Mouse (Mus musculus) MEL (cell line): ENCODE results near the gene Adamts9. TPM values are rescaled to one million over a fixed set of nuclear protein-coding genes. Genes with fewer than 3 reads are reported as not detected.

Experiments used
- DNase-seq: peaks from one replicate; pipeline ENCODE4 v3.0.0; 2011; ENCODE audit warnings: low read depth, low spot score
- H3K27ac ChIP-seq: 2 replicates; pipeline ENCODE4 v1.5.1; 2012; ENCODE audit warnings: low read depth, mild to moderate bottlenecking, control low read depth, low read length, moderate library complexity; ENCODE audit not compliant: control insufficient read depth
- H3K27me3 ChIP-seq, 2 experiments: fragments of 150-350 bp in 1 of 2; sonication (generic) in 1 of 2; 2 replicates each; pipeline ENCODE4 v1.6.1; 2012; ENCODE audit warnings: low read length in 2 of 2, mild to moderate bottlenecking in 2 of 2, improper control_type of control experiment in 1 of 2, moderate library complexity in 1 of 2; ENCODE audit not compliant: insufficient read depth in 2 of 2, control insufficient read depth in 1 of 2
- H3K36me3 ChIP-seq, 2 experiments: 2 replicates each; pipeline ENCODE4 v1.6.1; 2012 to 2014; ENCODE audit warnings: low read length in 2 of 2, improper control_type of control experiment in 1 of 2, inconsistent platforms in 1 of 2, mild to moderate bottlenecking in 1 of 2; ENCODE audit not compliant: insufficient read depth in 2 of 2, control insufficient read depth in 1 of 2
- H3K4me1 ChIP-seq, 2 experiments: fragments of 150-350 bp in 1 of 2; sonication (generic) in 1 of 2; 2 replicates each; pipeline ENCODE4 v1.6.1; 2012; ENCODE audit warnings: low read length in 2 of 2, improper control_type of control experiment in 1 of 2, mild to moderate bottlenecking in 1 of 2; ENCODE audit not compliant: insufficient read depth in 2 of 2, control insufficient read depth in 1 of 2
- H3K4me3 ChIP-seq, 2 experiments: fragments of 150-350 bp in 1 of 2; sonication (generic) in 1 of 2; 2 replicates each; pipeline ENCODE4 v1.5.1; 2012; ENCODE audit warnings: low read depth in 2 of 2, low read length in 2 of 2, mild to moderate bottlenecking in 2 of 2, moderate library complexity in 2 of 2, control low read depth in 1 of 2, improper control_type of control experiment in 1 of 2; ENCODE audit not compliant: control insufficient read depth in 1 of 2, insufficient read depth in 1 of 2
- H3K79me2 ChIP-seq: 2 replicates; pipeline ENCODE4 v1.6.1; 2012; ENCODE audit warnings: mild to moderate bottlenecking, low read length, moderate library complexity; ENCODE audit not compliant: control insufficient read depth, poor library complexity, insufficient read depth
- H3K9ac ChIP-seq: 2 replicates; pipeline ENCODE4 v1.6.1; 2012; ENCODE audit warnings: low read depth, mild to moderate bottlenecking, control low read depth, low read length, moderate library complexity; ENCODE audit not compliant: control insufficient read depth, poor library complexity, severe bottlenecking
- H3K9me3 ChIP-seq: fragments of 150-350 bp; sonication (generic); replicated peaks from 2 replicates; pipeline ENCODE4 v1.6.1; 2012; ENCODE audit warnings: mild to moderate bottlenecking, low read length, improper control_type of control experiment, moderate library complexity; ENCODE audit not compliant: insufficient read depth
- CTCF ChIP-seq, 3 experiments: IDR thresholded peaks in 2 of 3; conservative IDR thresholded peaks in 1 of 3; 2 replicates each; pipeline ENCODE4 v1.5.1; 2011 to 2012; ENCODE audit warnings: low read length in 3 of 3, low read depth in 2 of 3, mild to moderate bottlenecking in 2 of 3, improper control_type of control experiment in 1 of 3, inconsistent platforms in 1 of 3, mixed read lengths in 1 of 3, moderate library complexity in 1 of 3; ENCODE audit not compliant: control insufficient read depth in 1 of 3, insufficient read depth in 1 of 3, poor library complexity in 1 of 3, severe bottlenecking in 1 of 3
- EP300 ChIP-seq, 2 experiments: IDR thresholded peaks; 2 replicates each; pipeline ENCODE4 v1.6.1; 2011; ENCODE audit warnings: improper control_type of control experiment in 2 of 2, low read length in 2 of 2, low read depth in 1 of 2, mild to moderate bottlenecking in 1 of 2
- ETS1 ChIP-seq: IDR thresholded peaks from 2 replicates; pipeline ENCODE4 v1.6.1; 2012; ENCODE audit warnings: low read depth, mild to moderate bottlenecking, inconsistent platforms, low read length, improper control_type of control experiment, moderate library complexity
- JUND ChIP-seq: IDR thresholded peaks from 2 replicates; pipeline ENCODE4 v1.6.1; 2011; ENCODE audit warnings: low read depth, mild to moderate bottlenecking, improper control_type of control experiment, low read length
- MAFK ChIP-seq: IDR thresholded peaks from 2 replicates; pipeline ENCODE4 v1.6.1; 2011; ENCODE audit warnings: low read depth, mild to moderate bottlenecking, low read length, improper control_type of control experiment, borderline replicate concordance
- MAZ ChIP-seq: IDR thresholded peaks from 2 replicates; pipeline ENCODE4 v1.6.1; 2012; ENCODE audit warnings: low read depth, mild to moderate bottlenecking, inconsistent platforms, low read length, improper control_type of control experiment
- MEF2A ChIP-seq: IDR thresholded peaks from 2 replicates; pipeline ENCODE4 v1.6.1; 2014; ENCODE audit warnings: low read depth, mild to moderate bottlenecking, inconsistent platforms, low read length, improper control_type of control experiment; ENCODE audit not compliant: poor library complexity, insufficient replicate concordance, severe bottlenecking; ENCODE audit errors: extremely low read depth
- NELFE ChIP-seq: IDR thresholded peaks from 2 replicates; pipeline ENCODE4 v1.6.1; 2011; ENCODE audit warnings: low read depth, low read length, improper control_type of control experiment
- NRF1 ChIP-seq: IDR thresholded peaks from 2 replicates; pipeline ENCODE4 v1.6.1; 2014; ENCODE audit warnings: low read depth, mild to moderate bottlenecking, inconsistent platforms, low read length, improper control_type of control experiment, moderate library complexity; ENCODE audit not compliant: poor library complexity, insufficient read depth, severe bottlenecking
- POLR2A ChIP-seq, 2 experiments: IDR thresholded peaks; 2 replicates each; pipeline ENCODE4 v1.6.1; 2011 to 2012; ENCODE audit warnings: low read length in 2 of 2, mild to moderate bottlenecking in 2 of 2, control low read depth in 1 of 2, improper control_type of control experiment in 1 of 2, low read depth in 1 of 2, moderate library complexity in 1 of 2; ENCODE audit not compliant: control insufficient read depth in 1 of 2, insufficient read depth in 1 of 2, poor library complexity in 1 of 2
- POLR2AphosphoS5 ChIP-seq: IDR thresholded peaks from 2 replicates; pipeline ENCODE4 v1.6.1; 2012; ENCODE audit warnings: low read depth, borderline replicate concordance, mild to moderate bottlenecking, inconsistent platforms, low read length, moderate library complexity, mixed read lengths
- RAD21 ChIP-seq: IDR thresholded peaks from 2 replicates; pipeline ENCODE4 v1.6.1; 2011; ENCODE audit warnings: mild to moderate bottlenecking, low read depth, low read length, improper control_type of control experiment
- RCOR1 ChIP-seq: IDR thresholded peaks from 2 replicates; pipeline ENCODE4 v1.6.1; 2012; ENCODE audit warnings: low read depth, mild to moderate bottlenecking, inconsistent platforms, low read length, improper control_type of control experiment
- SMC3 ChIP-seq: IDR thresholded peaks from 2 replicates; pipeline ENCODE4 v1.6.1; 2011; ENCODE audit warnings: low read depth, low read length, improper control_type of control experiment
- TAL1 ChIP-seq: IDR thresholded peaks from 2 replicates; pipeline ENCODE4 v1.6.1; 2012; ENCODE audit warnings: mild to moderate bottlenecking, inconsistent platforms, low read length, moderate library complexity, mixed read lengths
- TCF12 ChIP-seq: IDR thresholded peaks from 2 replicates; pipeline ENCODE4 v1.6.1; 2014; ENCODE audit warnings: low read depth, mild to moderate bottlenecking, inconsistent platforms, low read length, improper control_type of control experiment, moderate library complexity
- UBTF ChIP-seq: IDR thresholded peaks from 2 replicates; pipeline ENCODE4 v1.6.1; 2012; ENCODE audit warnings: low read depth, mild to moderate bottlenecking, inconsistent platforms, low read length, improper control_type of control experiment, moderate library complexity, borderline replicate concordance; ENCODE audit not compliant: insufficient read depth
- USF1 ChIP-seq: IDR thresholded peaks from 2 replicates; pipeline ENCODE4 v1.6.1; 2014; ENCODE audit warnings: low read depth, mild to moderate bottlenecking, inconsistent platforms, low read length, improper control_type of control experiment, moderate library complexity
- USF2 ChIP-seq, 2 experiments: IDR thresholded peaks; 2 replicates each; pipeline ENCODE4 v1.6.1; 2011 to 2012; ENCODE audit warnings: improper control_type of control experiment in 2 of 2, low read length in 2 of 2, borderline replicate concordance in 1 of 2, inconsistent platforms in 1 of 2, low read depth in 1 of 2, mild to moderate bottlenecking in 1 of 2; ENCODE audit not compliant: insufficient read depth in 1 of 2
- ZKSCAN1 ChIP-seq: IDR thresholded peaks from 2 replicates; pipeline ENCODE4 v1.6.1; 2012; ENCODE audit warnings: low read depth, mild to moderate bottlenecking, inconsistent platforms, low read length, improper control_type of control experiment, moderate library complexity
- ZMIZ1 ChIP-seq: IDR thresholded peaks from 2 replicates; pipeline ENCODE4 v1.6.1; 2012; ENCODE audit warnings: low read depth, mild to moderate bottlenecking, inconsistent platforms, low read length, improper control_type of control experiment, moderate library complexity
- ZNF384 ChIP-seq: IDR thresholded peaks from 2 replicates; pipeline ENCODE4 v1.6.1; 2012; ENCODE audit warnings: low read depth, mild to moderate bottlenecking, inconsistent platforms, low read length, improper control_type of control experiment
- polyA plus RNA-seq, 2 experiments: library from polyadenylated mRNA; stranded (reverse) in 1 of 2; unstranded in 1 of 2; fragments of >175 nt in 1 of 2; fragments of >200 nt in 1 of 2; gene quantifications; 2 replicates each; pipeline versions ENCODE4 v1.2.1 to v1.2.4; 2012; ENCODE audit warnings: low replicate concordance in 2 of 2, low read depth in 1 of 2; ENCODE audit not compliant: insufficient read length in 2 of 2, insufficient read depth in 1 of 2, missing spikeins in 1 of 2
- total RNA-seq: library from RNA; depleted of rRNA; stranded (reverse); fragments of 300-350 nt; gene quantifications from 2 replicates; pipeline ENCODE4 v1.2.3, GENCODE M21; 2012

Adamts9 gene
- total and polyA plus RNA-seq, 3 experiments = not detected

- Histone ChIP-seq H3K4me3 (no peak overlapping the region), H3K9me3 (no peaks in the 10 kb centered on the region), H3K27me3 (no peaks in the 10 kb centered on the region), H3K79me2 (no peaks in the 10 kb centered on the region), H3K9ac (no peak overlapping the region), H3K36me3 (no peaks in the 10 kb centered on the region), H3K27ac (no peak overlapping the region), H3K4me1 (no peaks in the 10 kb centered on the region)
- no peak for DNase-seq
- TF ChIP-seq TCF12 (no peak), TAL1 (no peak), USF2 (IDR thresholded peaks at IDR 0.05; ENCODE audit: borderline replicate concordance in 1 of 2, insufficient read depth in 1 of 2, low read depth in 1 of 2, low read length in 2 of 2) (no peak), NELFE (no peak), JUND (no peak), ZMIZ1 (no peak), POLR2AphosphoS5 (no peak), RCOR1 (no peak), EP300 (IDR thresholded peaks at IDR 0.05; ENCODE audit: low read depth in 1 of 2, low read length in 2 of 2) (no peak), CTCF (IDR thresholded peaks at IDR 0.05 in 2 of 3, conservative IDR thresholded peaks at IDR 0.05 in 1 of 3; ENCODE audit: control insufficient read depth in 1 of 3, insufficient read depth in 1 of 3, low read depth in 2 of 3, low read length in 3 of 3, poor library complexity in 1 of 3, severe bottlenecking in 1 of 3) (no peak), POLR2A (IDR thresholded peaks at IDR 0.05; ENCODE audit: control insufficient read depth in 1 of 2, insufficient read depth in 1 of 2, low read depth in 1 of 2, low read length in 2 of 2, poor library complexity in 1 of 2) (no peak)
Observed at GRCm38 (mm10) chr6:92869582-92870219, 73.6 kb downstream of the Adamts9 start.

- Histone ChIP-seq H3K36me3 (no peaks in the 10 kb centered on the region), H3K9me3 (no peaks in the 10 kb centered on the region), H3K4me3 (no peak within 1 kb of the TSS), H3K27me3 (no peaks in the 10 kb centered on the region)
- TF ChIP-seq SMC3 (no peak), UBTF (no peak), TCF12 (no peak), USF1 (no peak), NRF1 (no peak), USF2 (IDR thresholded peaks at IDR 0.05; ENCODE audit: borderline replicate concordance in 1 of 2, insufficient read depth in 1 of 2, low read depth in 1 of 2, low read length in 2 of 2) (no peak), RAD21 (no peak), ZKSCAN1 (no peak), ETS1 (no peak), ZNF384 (no peak), MAZ (no peak), NELFE (no peak), POLR2A (IDR thresholded peaks at IDR 0.05; ENCODE audit: control insufficient read depth in 1 of 2, insufficient read depth in 1 of 2, low read depth in 1 of 2, low read length in 2 of 2, poor library complexity in 1 of 2) (no peak), MEF2A (no peak), POLR2AphosphoS5 (no peak), MAFK (no peak)
- TF ChIP-seq, all 39 proteins: peak for 0
- no peak within 1 kb of the TSS for H3K27ac ChIP-seq
- H3K9ac ChIP-seq = no peak within 1 kb of the TSS
- no peaks in the 10 kb centered on the region for H3K4me1 ChIP-seq
- H3K79me2 ChIP-seq = no peaks in the 10 kb centered on the region
- no peak for DNase-seq
Observed at GRCm38 (mm10) chr6:92869089-92869581, 74.2 kb downstream of the Adamts9 start, which contains the start of gene Gm15737. Gm15737 (plus strand) TSS chr6:92869357.
